Mouse (Mus musculus) forebrain, embryonic 14.5 days (tissue): Measurements from ENCODE around the gene Grap. TPM values are rescaled to one million over a fixed set of nuclear protein-coding genes. Genes with fewer than 3 reads are reported as not detected.
A peak's percentile ranks its signal among the peaks of the same experiment; 100 is the strongest.

Experiments
- ATAC-seq: fragments of 200-750 bp; cut with Nextera tagmentation; 2 replicates; pipeline ENCODE4 v1.8.0; 2017; ENCODE audit warnings: mild to moderate bottlenecking, moderate library complexity
- DNase-seq: peaks from one replicate; pipeline ENCODE4 v3.0.0-alpha.2; 2015; ENCODE audit warnings: low spot score
- H3K27ac ChIP-seq: fragments of 300-500 bp; sonication (generic); 2 replicates; pipeline ENCODE4 v1.5.1; 2014; ENCODE audit warnings: low read depth, mild to moderate bottlenecking, control low read depth, low read length, moderate library complexity
- H3K27me3 ChIP-seq: fragments of 300-500 bp; sonication (generic); replicated peaks from 2 replicates; pipeline ENCODE4 v1.6.1; 2014; ENCODE audit warnings: low read length, control low read depth, mixed read lengths; ENCODE audit not compliant: control insufficient read depth, insufficient read depth
- H3K36me3 ChIP-seq: fragments of 300-500 bp; sonication (generic); 2 replicates; pipeline ENCODE4 v1.6.1; 2014; ENCODE audit warnings: low read length, control low read depth; ENCODE audit not compliant: control insufficient read depth, insufficient read depth
- H3K4me1 ChIP-seq: fragments of 300-500 bp; sonication (generic); 2 replicates; pipeline ENCODE4 v1.6.1; 2014; ENCODE audit warnings: antibody characterized with exemption, low read length, control low read depth; ENCODE audit not compliant: control insufficient read depth, insufficient read depth
- H3K4me2 ChIP-seq: fragments of 300-500 bp; sonication (generic); 2 replicates; pipeline ENCODE4 v1.6.1; 2014; ENCODE audit warnings: mild to moderate bottlenecking, control low read depth, low read length
- H3K4me3 ChIP-seq: fragments of 300-500 bp; sonication (generic); 2 replicates; pipeline ENCODE4 v1.5.1; 2014; ENCODE audit warnings: low read depth, low read length, control low read depth
- H3K9ac ChIP-seq: fragments of 300-500 bp; sonication (generic); 2 replicates; pipeline ENCODE4 v1.6.1; 2014; ENCODE audit warnings: mild to moderate bottlenecking, low read length, control low read depth, moderate library complexity
- H3K9me3 ChIP-seq: fragments of 300-500 bp; sonication (generic); replicated peaks from 2 replicates; pipeline ENCODE4 v1.6.1; 2016; ENCODE audit warnings: low read length, control low read depth, mixed read lengths; ENCODE audit not compliant: control insufficient read depth
- WGBS: fragments of 180-500 bp; shearing (Covaris S2); extraction: QIAGEN DNeasy Blood & Tissue Kit; methylation state at CpG from one replicate; pipeline ENCODE4 v1.1.7; 2014; 5-methylcytosine and 5-hydroxymethylcytosine counted together
- polyA plus RNA-seq: library from polyadenylated mRNA; unstranded; fragments of >200 nt; fragmentation: Nextera tagmentation; extraction: Ambion mirVana; gene quantifications from 2 replicates; pipeline ENCODE4 v1.2.1, GENCODE M21; 2014

Gene Grap
- polyA plus RNA-seq, 1 experiment from 2014 or later = 5.6 TPM

- H3K4me2 ChIP-seq = no peak overlapping the region
- no peak overlapping the region for H3K27ac ChIP-seq
- no peaks in the 10 kb centered on the region for H3K4me1 ChIP-seq
- no peaks in the 10 kb centered on the region for H3K27me3 ChIP-seq
- H3K9ac ChIP-seq = no peak overlapping the region
- no peaks in the 10 kb centered on the region for H3K9me3 ChIP-seq
- H3K4me3 ChIP-seq = no peak overlapping the region
- ATAC-seq (no peak), DNase-seq (no peak)
- 81% methylated on average over 4 of the region's 4 CpGs for WGBS
- no peaks in the 10 kb centered on the region for H3K36me3 ChIP-seq
Observed at GRCm38 (mm10) chr11:61659011-61659858, 6.2 kb downstream of the Grap start.

GRCm38 (mm10) chr11:61660001-61660400 is 6.9 kb downstream of the Grap start:
- Histone ChIP-seq H3K27me3 (no peaks in the 10 kb centered on the region), H3K9ac (no peak overlapping the region), H3K9me3 (no peaks in the 10 kb centered on the region), H3K4me3 (no peak overlapping the region), H3K4me2 (no peak overlapping the region), H3K27ac (no peak overlapping the region), H3K36me3 (no peaks in the 10 kb centered on the region), H3K4me1 (no peaks in the 10 kb centered on the region)
- DNase-seq = no peak
- WGBS = 87% methylated on average over 8 of the region's 8 CpGs
- ATAC-seq = no peak

GRCm38 (mm10) chr11:61660806-61661392 is 7.8 kb downstream of the Grap start:
- no peak for ATAC-seq
- Histone ChIP-seq H3K27me3 (no peaks in the 10 kb centered on the region), H3K36me3 (no peaks in the 10 kb centered on the region), H3K9ac (no peak overlapping the region), H3K4me3 (no peak overlapping the region), H3K4me2 (no peak overlapping the region), H3K27ac (no peak overlapping the region), H3K4me1 (no peaks in the 10 kb centered on the region), H3K9me3 (no peaks in the 10 kb centered on the region)
- WGBS = 73% methylated on average over 7 of the region's 7 CpGs
- DNase-seq = no peak

GRCm38 (mm10) chr11:61662189-61662588 is 9.1 kb downstream of the Grap start:
- H3K9me3 ChIP-seq = no peaks in the 10 kb centered on the region
- H3K27ac ChIP-seq = no peak overlapping the region
- H3K9ac ChIP-seq = no peak overlapping the region
- H3K27me3 ChIP-seq = no peaks in the 10 kb centered on the region
- WGBS = 96% methylated on average over 5 of the region's 5 CpGs
- ATAC-seq (no peak), DNase-seq (no peak)
- no peak overlapping the region for H3K4me2 ChIP-seq
- H3K4me3 ChIP-seq = no peak overlapping the region
- no peaks in the 10 kb centered on the region for H3K4me1 ChIP-seq
- H3K36me3 ChIP-seq = no peaks in the 10 kb centered on the region

- Histone ChIP-seq H3K9me3 (no peaks in the 10 kb centered on the region), H3K4me3 (no peak overlapping the region), H3K9ac (no peak overlapping the region), H3K36me3 (no peaks in the 10 kb centered on the region), H3K4me1 (no peaks in the 10 kb centered on the region), H3K27ac (no peak overlapping the region), H3K27me3 (no peaks in the 10 kb centered on the region), H3K4me2 (no peak overlapping the region)
- DNase-seq = no peak
- WGBS = 87% methylated on average over 4 of the region's 4 CpGs
- ATAC-seq = no peak
Observed at GRCm38 (mm10) chr11:61665401-61665800, 12.3 kb downstream of the Grap start.

- WGBS = 45% methylated on average over 7 of the region's 7 CpGs
- Histone ChIP-seq H3K27ac (no peak overlapping the region), H3K9me3 (no peaks in the 10 kb centered on the region), H3K27me3 (no peaks in the 10 kb centered on the region), H3K4me3 (no peak overlapping the region), H3K36me3 (no peaks in the 10 kb centered on the region), H3K4me1 (no peaks in the 10 kb centered on the region), H3K9ac (no peak overlapping the region), H3K4me2 (no peak overlapping the region)
- ATAC-seq (no peak), DNase-seq (peak; percentile 25)
Observed at GRCm38 (mm10) chr11:61665991-61666799, 13.1 kb downstream of the Grap start.

- Histone ChIP-seq H3K27ac (no peak overlapping the region), H3K9me3 (no peaks in the 10 kb centered on the region), H3K36me3 (no peaks in the 10 kb centered on the region), H3K4me1 (no peaks in the 10 kb centered on the region), H3K4me2 (no peak overlapping the region), H3K9ac (no peak overlapping the region), H3K4me3 (no peak overlapping the region), H3K27me3 (no peaks in the 10 kb centered on the region)
- no peak for ATAC-seq
- DNase-seq = no peak
- whole genome bisulfite sequencing = 83% methylated on average over 5 of the region's 5 CpGs
Observed at GRCm38 (mm10) chr11:61667248-61667647, 14.2 kb downstream of the Grap start.

GRCm38 (mm10) chr11:61667782-61668181 is 14.7 kb downstream of the Grap start:
- Histone ChIP-seq H3K9ac (no peak overlapping the region), H3K4me1 (no peaks in the 10 kb centered on the region), H3K4me3 (no peak overlapping the region), H3K27me3 (no peaks in the 10 kb centered on the region), H3K9me3 (no peaks in the 10 kb centered on the region), H3K27ac (no peak overlapping the region), H3K4me2 (no peak overlapping the region), H3K36me3 (no peaks in the 10 kb centered on the region)
- WGBS = 76% methylated on average over 5 of the region's 5 CpGs
- no peak for DNase-seq
- ATAC-seq = no peak
